Mouse (Mus musculus): ENCODE results near the gene Txndc2. TPM values are rescaled to one million over a fixed set of nuclear protein-coding genes. Genes with fewer than 3 reads are reported as not detected.
A peak's percentile ranks its signal among the peaks of the same experiment; 100 is the strongest.

The Txndc2 gene
- total and polyA plus RNA-seq, 2 experiments = not detected

DNA sequence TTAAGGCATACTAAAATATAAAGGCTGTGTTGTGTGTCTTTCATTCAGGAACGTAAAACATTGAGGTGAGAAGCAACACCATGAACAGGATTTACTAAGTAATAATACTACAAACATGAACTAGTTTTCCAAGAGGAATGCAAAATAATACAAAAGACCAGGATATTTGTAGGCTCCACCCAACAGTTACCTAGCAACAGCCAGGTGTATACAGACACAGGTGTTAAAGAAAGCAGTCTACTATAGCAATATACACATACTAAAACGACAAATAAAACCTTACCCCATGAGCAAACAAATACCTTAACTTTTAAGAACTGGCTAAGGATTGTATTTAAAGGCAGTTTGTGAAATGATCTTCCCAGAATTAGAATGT lies 33.7 kb downstream of the Txndc2 start:
- 68% methylated on average over 2 of the region's 2 CpGs for WGBS
- Histone ChIP-seq H3K9ac (ENCODE audit: low read depth, low read length) (no peak overlapping the region), H3K27me3 (ENCODE audit: control insufficient read depth, insufficient read depth, low read length) (no peaks in the 10 kb centered on the region), H3K79me2 (ENCODE audit: control insufficient read depth, insufficient read depth, low read length) (peaks cover 44% of the 10 kb centered on the region), H3K4me3 (ENCODE audit: insufficient read depth, low read depth, low read length) (no peak overlapping the region), H3K36me3 (ENCODE audit: control insufficient read depth, insufficient read depth, low read length) (no peaks in the 10 kb centered on the region), H3K4me1 (ENCODE audit: control insufficient read depth, insufficient read depth, low read length) (peaks cover 41% of the 10 kb centered on the region), H3K27ac (replicated peaks; ENCODE audit: insufficient read depth, low read depth, low read length) (no peak overlapping the region)
- DNase-seq (ENCODE audit: extremely low read depth, low read depth, low spot score) = no peak
- no peak for TF ChIP-seq CTCF (IDR thresholded peaks at IDR 0.05; ENCODE audit: low read depth, low read length)
- TF ChIP-seq POLR2A (IDR thresholded peaks at IDR 0.05; ENCODE audit: extremely low read depth, insufficient read depth, low read length) = no peak

DNA sequence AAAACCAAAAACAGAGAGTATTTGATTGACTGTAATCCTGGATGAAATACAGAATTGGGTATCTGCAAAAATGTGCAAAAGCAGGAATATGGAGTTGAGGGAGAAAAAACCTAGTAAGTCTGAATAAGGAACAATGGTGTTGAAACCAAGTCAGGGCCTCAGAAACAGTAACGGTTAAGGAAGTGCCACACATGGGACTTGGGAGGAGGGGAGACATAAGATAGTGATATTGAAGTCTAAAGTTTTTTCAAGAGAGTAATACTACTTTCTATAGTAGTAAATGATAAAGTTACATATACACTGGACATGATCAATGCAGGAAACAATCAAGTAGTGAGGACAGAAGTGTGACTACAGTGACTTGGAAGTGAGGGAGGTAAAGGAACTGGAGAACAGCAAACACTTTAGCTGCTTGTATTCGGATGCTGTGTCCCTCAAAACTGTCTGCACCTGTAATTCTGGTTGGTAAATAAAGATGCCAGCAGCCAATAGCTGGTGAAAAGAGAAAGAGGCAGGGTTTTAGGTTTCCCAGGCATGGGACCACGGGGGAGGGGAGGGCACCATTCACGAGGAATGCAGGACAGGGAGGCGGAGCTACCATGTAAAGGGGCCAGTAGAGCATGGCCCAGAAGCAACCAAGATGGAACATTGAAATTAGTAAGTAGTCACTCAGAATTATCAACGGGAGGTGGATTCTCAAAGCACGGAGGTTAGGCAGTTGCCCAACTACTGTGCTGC lies 34.2 kb downstream of the Txndc2 start:
- no peak for TF ChIP-seq POLR2A (IDR thresholded peaks at IDR 0.05; ENCODE audit: extremely low read depth, insufficient read depth, low read length)
- no peak for TF ChIP-seq CTCF (IDR thresholded peaks at IDR 0.05; ENCODE audit: low read depth, low read length)
- no peak overlapping the region for H3K4me3 ChIP-seq (ENCODE audit: insufficient read depth, low read depth, low read length)
- no peak for DNase-seq (ENCODE audit: extremely low read depth, low read depth, low spot score)
- peaks cover 38% of the 10 kb centered on the region for H3K79me2 ChIP-seq (ENCODE audit: control insufficient read depth, insufficient read depth, low read length)
- no peaks in the 10 kb centered on the region for H3K27me3 ChIP-seq (ENCODE audit: control insufficient read depth, insufficient read depth, low read length)
- no peak overlapping the region for H3K27ac ChIP-seq (replicated peaks; ENCODE audit: insufficient read depth, low read depth, low read length)
- 33% methylated on average over 7 of the region's 7 CpGs for WGBS
- H3K4me1 ChIP-seq (ENCODE audit: control insufficient read depth, insufficient read depth, low read length) = peaks cover 46% of the 10 kb centered on the region
- no peaks in the 10 kb centered on the region for H3K36me3 ChIP-seq (ENCODE audit: control insufficient read depth, insufficient read depth, low read length)
- H3K9ac ChIP-seq (ENCODE audit: low read depth, low read length) = no peak overlapping the region

DNA sequence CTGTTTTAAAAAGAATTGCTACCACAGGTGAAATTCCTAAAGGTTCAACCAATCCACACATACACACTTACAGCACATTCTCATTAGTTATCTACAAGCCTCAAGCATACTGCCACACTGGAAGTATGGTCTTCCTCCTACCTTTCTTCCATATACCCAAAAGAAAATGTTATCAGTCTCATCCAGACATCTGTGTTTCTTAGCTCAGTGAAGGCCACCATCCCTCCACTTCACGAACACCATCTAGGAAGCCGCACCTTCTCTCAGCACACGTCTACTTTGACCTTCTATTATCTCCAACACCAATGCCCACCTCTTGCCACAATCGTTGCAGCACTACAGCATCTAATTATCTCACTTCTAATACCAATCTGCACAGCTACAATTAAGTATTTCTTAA lies 36.0 kb downstream of the Txndc2 start:
- H3K4me1 ChIP-seq (ENCODE audit: control insufficient read depth, insufficient read depth, low read length) = peaks cover 54% of the 10 kb centered on the region
- no peak overlapping the region for H3K27ac ChIP-seq (replicated peaks; ENCODE audit: insufficient read depth, low read depth, low read length)
- TF ChIP-seq POLR2A (IDR thresholded peaks at IDR 0.05; ENCODE audit: extremely low read depth, insufficient read depth, low read length) (no peak), CTCF (IDR thresholded peaks at IDR 0.05; ENCODE audit: low read depth, low read length) (no peak)
- H3K36me3 ChIP-seq (ENCODE audit: control insufficient read depth, insufficient read depth, low read length) = no peaks in the 10 kb centered on the region
- WGBS = 53% methylated on average over 4 of the region's 4 CpGs
- H3K27me3 ChIP-seq (ENCODE audit: control insufficient read depth, insufficient read depth, low read length) = no peaks in the 10 kb centered on the region
- DNase-seq (ENCODE audit: extremely low read depth, low read depth, low spot score) = no peak
- H3K9ac ChIP-seq (ENCODE audit: low read depth, low read length) = no peak overlapping the region
- H3K4me3 ChIP-seq (ENCODE audit: insufficient read depth, low read depth, low read length) = no peak overlapping the region
- H3K79me2 ChIP-seq (ENCODE audit: control insufficient read depth, insufficient read depth, low read length) = peaks cover 37% of the 10 kb centered on the region

DNA sequence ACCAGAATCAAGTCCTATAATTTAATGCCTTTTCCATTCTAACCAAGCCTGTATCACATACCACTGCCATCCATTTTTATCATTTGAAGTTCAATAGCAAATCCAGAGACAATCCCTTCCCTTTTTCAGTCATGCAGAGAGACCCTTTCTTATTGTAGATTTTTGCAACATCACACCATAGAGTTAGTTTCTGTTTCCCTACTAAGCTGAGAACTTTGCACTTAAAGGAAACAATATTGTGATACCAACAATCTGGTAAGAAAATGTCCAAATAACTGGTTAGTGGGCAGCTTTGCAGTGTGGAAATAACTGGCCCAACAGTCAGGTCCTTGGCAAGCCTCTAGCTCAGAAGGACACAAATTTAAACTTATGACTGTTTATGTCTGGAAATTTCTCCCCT lies 37.1 kb downstream of the Txndc2 start:
- Histone ChIP-seq H3K27me3 (ENCODE audit: control insufficient read depth, insufficient read depth, low read length) (no peaks in the 10 kb centered on the region), H3K9ac (ENCODE audit: low read depth, low read length) (no peak overlapping the region), H3K79me2 (ENCODE audit: control insufficient read depth, insufficient read depth, low read length) (peaks cover 37% of the 10 kb centered on the region), H3K27ac (replicated peaks; ENCODE audit: insufficient read depth, low read depth, low read length) (no peak overlapping the region), H3K36me3 (ENCODE audit: control insufficient read depth, insufficient read depth, low read length) (no peaks in the 10 kb centered on the region), H3K4me3 (ENCODE audit: insufficient read depth, low read depth, low read length) (no peak overlapping the region), H3K4me1 (ENCODE audit: control insufficient read depth, insufficient read depth, low read length) (peaks cover 56% of the 10 kb centered on the region)
- DNase-seq (ENCODE audit: extremely low read depth, low read depth, low spot score) = no peak
- TF ChIP-seq POLR2A (IDR thresholded peaks at IDR 0.05; ENCODE audit: extremely low read depth, insufficient read depth, low read length) (no peak), CTCF (IDR thresholded peaks at IDR 0.05; ENCODE audit: low read depth, low read length) (no peak)

DNA sequence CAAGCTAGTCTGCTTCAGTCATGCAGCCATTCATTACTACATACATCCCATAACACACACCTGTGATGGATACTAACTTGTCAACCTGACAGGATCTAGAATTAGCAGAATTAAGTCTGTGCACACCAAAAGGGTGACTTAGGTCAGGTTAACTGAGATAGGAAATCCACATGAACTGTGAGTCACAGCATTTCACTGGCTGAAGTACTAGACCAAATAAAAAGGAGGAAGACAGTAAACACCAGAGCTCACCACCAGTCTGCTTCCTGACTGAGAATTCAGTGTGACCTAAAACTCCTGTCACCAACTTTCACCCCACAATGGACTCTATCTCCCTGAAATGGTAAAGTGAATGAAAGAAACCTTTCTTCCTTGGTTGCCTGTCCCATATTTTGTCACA lies 37.7 kb downstream of the Txndc2 start:
- peaks cover 52% of the 10 kb centered on the region for H3K4me1 ChIP-seq (ENCODE audit: control insufficient read depth, insufficient read depth, low read length)
- H3K4me3 ChIP-seq (ENCODE audit: insufficient read depth, low read depth, low read length) = no peak overlapping the region
- no peak overlapping the region for H3K27ac ChIP-seq (replicated peaks; ENCODE audit: insufficient read depth, low read depth, low read length)
- H3K79me2 ChIP-seq (ENCODE audit: control insufficient read depth, insufficient read depth, low read length) = peaks cover 33% of the 10 kb centered on the region
- DNase-seq (ENCODE audit: extremely low read depth, low read depth, low spot score) = peak; percentile 50
- no peak overlapping the region for H3K9ac ChIP-seq (ENCODE audit: low read depth, low read length)
- H3K27me3 ChIP-seq (ENCODE audit: control insufficient read depth, insufficient read depth, low read length) = no peaks in the 10 kb centered on the region
- H3K36me3 ChIP-seq (ENCODE audit: control insufficient read depth, insufficient read depth, low read length) = no peaks in the 10 kb centered on the region
- TF ChIP-seq POLR2A (IDR thresholded peaks at IDR 0.05; ENCODE audit: extremely low read depth, insufficient read depth, low read length) (no peak), CTCF (IDR thresholded peaks at IDR 0.05; ENCODE audit: low read depth, low read length) (no peak)

DNA sequence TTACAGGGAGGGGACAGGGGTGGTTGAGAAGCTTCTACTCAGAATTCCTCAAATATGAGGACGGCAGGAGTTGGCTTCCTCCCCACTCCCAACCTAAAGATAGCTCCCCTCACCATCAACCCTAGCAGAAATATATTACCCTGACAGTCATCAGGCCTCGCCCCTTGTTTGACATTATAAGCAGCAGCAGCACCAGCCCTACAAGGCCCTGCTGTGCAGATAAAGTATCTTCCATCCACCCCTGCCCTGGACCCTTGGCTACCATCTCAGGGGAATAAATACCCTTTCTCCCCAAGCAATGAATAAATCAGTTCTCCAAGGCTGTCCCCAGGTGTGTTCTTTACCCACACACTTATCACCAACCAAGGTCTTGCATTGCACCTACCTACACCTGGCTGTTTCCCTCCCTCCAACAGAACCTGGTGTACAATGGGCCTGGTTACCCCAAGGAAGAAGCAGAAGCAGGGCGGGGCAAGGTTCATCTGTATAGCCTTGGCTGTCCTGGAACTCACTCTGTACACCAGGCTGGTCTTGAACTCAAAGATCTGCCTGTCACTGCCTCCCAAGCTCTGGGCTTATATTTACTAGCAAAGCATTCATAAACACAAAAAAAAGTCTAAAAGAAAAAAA lies 44.0 kb downstream of the Txndc2 start:
- Histone ChIP-seq H3K27me3 (ENCODE audit: control insufficient read depth, insufficient read depth, low read length) (no peaks in the 10 kb centered on the region), H3K79me2 (ENCODE audit: control insufficient read depth, insufficient read depth, low read length) (peaks cover 22% of the 10 kb centered on the region; the same call in 1 of the 2 replicates), H3K36me3 (ENCODE audit: control insufficient read depth, insufficient read depth, low read length) (no peaks in the 10 kb centered on the region), H3K27ac (replicated peaks; ENCODE audit: insufficient read depth, low read depth, low read length) (no peak overlapping the region), H3K4me3 (ENCODE audit: insufficient read depth, low read depth, low read length) (no peak overlapping the region), H3K4me1 (ENCODE audit: control insufficient read depth, insufficient read depth, low read length) (peaks cover 24% of the 10 kb centered on the region), H3K9ac (ENCODE audit: low read depth, low read length) (no peak overlapping the region)
- DNase-seq (ENCODE audit: extremely low read depth, low read depth, low spot score) = no peak
- TF ChIP-seq POLR2A (IDR thresholded peaks at IDR 0.05; ENCODE audit: extremely low read depth, insufficient read depth, low read length) (no peak), CTCF (IDR thresholded peaks at IDR 0.05; ENCODE audit: low read depth, low read length) (no peak)
- 83% methylated on average over 3 of the region's 3 CpGs for WGBS
